Mouse (Mus musculus) kidney, embryonic 14.5 days (tissue): ENCODE data around the gene Pdpk1. TPM values are rescaled to one million over a fixed set of nuclear protein-coding genes. Genes with fewer than 3 reads are reported as not detected.

ENCODE experiments used
- ATAC-seq: fragments of 200-750 bp; cut with Nextera tagmentation; 2 replicates; pipeline ENCODE4 v1.8.0; 2017; ENCODE audit warnings: moderate number of reproducible peaks, mild to moderate bottlenecking, moderate TSS enrichment, moderate library complexity; ENCODE audit not compliant: low FRiP score, low TSS enrichment
- H3K27ac ChIP-seq: fragments of 300-500 bp; sonication (generic); 2 replicates; pipeline ENCODE4 v1.5.1; 2014; ENCODE audit warnings: low read depth, mild to moderate bottlenecking, low read length, moderate library complexity, mixed read lengths
- H3K27me3 ChIP-seq: fragments of 300-500 bp; sonication (generic); 2 replicates; pipeline ENCODE4 v1.6.1; 2014; ENCODE audit warnings: mild to moderate bottlenecking, low read length; ENCODE audit not compliant: control insufficient read depth, insufficient read depth
- H3K36me3 ChIP-seq: fragments of 300-500 bp; sonication (generic); 2 replicates; pipeline ENCODE4 v1.6.1; 2014; ENCODE audit warnings: low read length, mixed read lengths; ENCODE audit not compliant: control insufficient read depth, insufficient read depth
- H3K4me1 ChIP-seq: fragments of 300-500 bp; sonication (generic); 2 replicates; pipeline ENCODE4 v1.6.1; 2014; ENCODE audit warnings: low read length, mixed read lengths; ENCODE audit not compliant: control insufficient read depth, insufficient read depth
- H3K4me2 ChIP-seq: fragments of 300-500 bp; sonication (generic); replicated peaks from 2 replicates; pipeline ENCODE4 v1.6.1; 2014; ENCODE audit warnings: low read depth, mild to moderate bottlenecking, low read length
- H3K4me3 ChIP-seq: fragments of 300-500 bp; sonication (generic); 2 replicates; pipeline ENCODE4 v1.5.1; 2014; ENCODE audit warnings: mild to moderate bottlenecking, low read length
- H3K9ac ChIP-seq: fragments of 300-500 bp; sonication (generic); 2 replicates; pipeline ENCODE4 v1.6.1; 2014; ENCODE audit warnings: low read depth, mild to moderate bottlenecking, low read length, moderate library complexity
- H3K9me3 ChIP-seq: fragments of 300-500 bp; sonication (generic); 2 replicates; pipeline ENCODE4 v1.6.1; 2016; ENCODE audit warnings: low read length; ENCODE audit not compliant: control insufficient read depth
- WGBS: fragments of 180-500 bp; shearing (Covaris S2); extraction: QIAGEN DNeasy Blood & Tissue Kit; methylation state at CpG from one replicate; pipeline ENCODE4 v1.1.7; 2014; 5-methylcytosine and 5-hydroxymethylcytosine counted together
- polyA plus RNA-seq: library from polyadenylated mRNA; unstranded; fragments of >200 nt; fragmentation: Nextera tagmentation; extraction: Ambion mirVana; gene quantifications from 2 replicates; pipeline ENCODE4 v1.2.1, GENCODE M21; 2014

The Pdpk1 gene
- polyA plus RNA-seq, 1 experiment from 2014 or later = 44.0 TPM

DNA sequence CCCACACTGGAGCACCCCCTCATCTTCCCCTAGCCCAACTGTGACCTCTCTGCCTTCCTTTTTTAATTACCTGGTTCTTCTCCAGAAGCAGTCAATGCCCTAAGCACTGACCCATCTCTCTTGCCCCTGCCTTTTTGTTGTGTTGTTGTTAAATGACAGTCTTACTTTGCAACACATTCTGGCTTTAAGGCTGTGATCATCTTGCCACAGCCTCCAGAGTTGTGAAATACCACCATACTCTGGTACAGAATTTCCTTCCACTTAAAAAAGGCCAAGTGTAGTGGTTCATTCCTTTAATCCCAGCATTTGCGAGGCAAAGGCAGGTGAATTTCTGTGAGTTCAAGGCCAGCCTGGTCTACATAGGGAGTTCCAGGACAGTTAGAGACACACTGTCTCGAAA, 40.2 kb upstream of the Pdpk1 start:
- Histone ChIP-seq H3K27me3 (no peaks in the 10 kb centered on the region), H3K27ac (no peak overlapping the region), H3K4me2 (no peak overlapping the region), H3K9me3 (no peaks in the 10 kb centered on the region), H3K36me3 (peaks cover 2% of the 10 kb centered on the region; the same call in 1 of the 2 replicates), H3K4me3 (no peak overlapping the region), H3K9ac (no peak overlapping the region), H3K4me1 (no peaks in the 10 kb centered on the region)
- 85% methylated on average over 2 of the region's 2 CpGs for WGBS
- no peak for ATAC-seq

DNA sequence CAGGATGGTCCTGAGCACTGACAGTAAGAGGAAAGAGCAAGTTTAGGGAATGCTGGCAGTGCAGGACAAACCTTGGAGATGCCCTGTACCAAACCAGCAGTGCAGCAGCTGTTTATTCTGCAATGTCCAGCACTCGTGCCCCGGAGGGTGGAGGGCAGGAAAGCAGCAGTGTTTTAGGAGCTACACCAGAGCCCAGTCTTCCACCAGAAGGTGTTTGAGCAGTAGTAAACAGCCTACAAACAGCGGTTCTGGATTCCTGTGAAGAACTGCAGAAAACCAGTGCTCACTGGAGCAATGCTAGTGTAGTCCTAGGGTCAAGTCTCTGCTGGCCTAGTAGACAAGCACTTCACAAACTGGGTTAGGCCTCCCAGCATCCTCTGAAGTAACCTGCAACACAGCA, 23.5 kb upstream of the Pdpk1 start:
- no peak overlapping the region for H3K4me2 ChIP-seq
- H3K4me1 ChIP-seq = peaks cover 4% of the 10 kb centered on the region; the same call in 1 of the 2 replicates
- no peak overlapping the region for H3K9ac ChIP-seq
- H3K4me3 ChIP-seq = no peak overlapping the region
- H3K27ac ChIP-seq = no peak overlapping the region
- no peaks in the 10 kb centered on the region for H3K9me3 ChIP-seq
- 73% methylated on average over 3 of the region's 3 CpGs for WGBS
- H3K27me3 ChIP-seq = no peaks in the 10 kb centered on the region
- no peak for ATAC-seq
- no peaks in the 10 kb centered on the region for H3K36me3 ChIP-seq

DNA sequence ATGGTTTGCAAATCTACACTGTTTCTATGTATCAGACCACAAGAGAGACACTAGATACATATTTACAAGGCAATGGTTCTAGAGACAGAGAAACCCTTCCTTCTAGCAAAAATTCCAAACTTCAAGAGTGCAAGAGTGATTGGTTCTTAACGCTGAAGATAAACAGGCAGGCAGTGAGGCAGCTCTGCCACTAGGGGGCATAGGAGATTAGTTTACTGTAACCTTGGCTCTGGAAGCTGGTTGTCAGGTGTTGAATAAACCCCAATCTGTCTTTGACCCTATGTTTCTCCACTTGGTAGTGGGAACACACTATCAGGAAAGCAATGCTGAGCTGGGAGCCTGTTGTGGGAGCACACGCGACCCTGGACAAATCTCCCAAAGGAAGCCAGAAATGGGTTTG, 22.7 kb upstream of the Pdpk1 start:
- Histone ChIP-seq H3K4me1 (peaks cover 4% of the 10 kb centered on the region; the same call in 1 of the 2 replicates), H3K27me3 (no peaks in the 10 kb centered on the region), H3K27ac (no peak overlapping the region), H3K9ac (no peak overlapping the region), H3K4me3 (no peak overlapping the region), H3K4me2 (no peak overlapping the region), H3K36me3 (no peaks in the 10 kb centered on the region), H3K9me3 (no peaks in the 10 kb centered on the region)
- WGBS = 5% methylated on average over 3 of the region's 3 CpGs
- ATAC-seq = no peak

DNA sequence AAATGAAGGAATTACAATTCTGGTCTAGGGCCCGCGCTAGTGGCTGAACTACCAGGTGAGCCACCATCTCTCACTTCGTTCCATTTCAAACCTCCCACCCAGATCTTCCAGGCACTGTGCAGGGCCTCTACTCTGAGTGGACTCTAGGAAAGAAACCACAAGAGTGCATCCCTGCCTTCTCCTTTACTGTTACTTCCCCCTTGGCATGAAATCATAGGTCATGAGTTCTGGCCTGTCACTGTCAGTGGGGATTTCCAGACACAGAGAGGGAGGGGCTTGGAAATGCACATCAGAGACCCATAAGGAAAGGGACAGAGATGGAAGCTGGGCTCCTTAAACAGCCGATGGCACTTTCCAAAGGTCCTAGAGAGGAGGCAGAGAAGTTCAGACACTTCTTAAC, 21.0 kb upstream of the Pdpk1 start:
- H3K9ac ChIP-seq = no peak overlapping the region
- no peak overlapping the region for H3K27ac ChIP-seq
- H3K4me1 ChIP-seq = peaks cover 15% of the 10 kb centered on the region
- no peak overlapping the region for H3K4me3 ChIP-seq
- H3K36me3 ChIP-seq = peaks cover 11% of the 10 kb centered on the region
- WGBS = 85% methylated on average over 4 of the region's 4 CpGs
- no peak overlapping the region for H3K4me2 ChIP-seq
- no peaks in the 10 kb centered on the region for H3K27me3 ChIP-seq
- ATAC-seq = no peak
- H3K9me3 ChIP-seq = no peaks in the 10 kb centered on the region

DNA sequence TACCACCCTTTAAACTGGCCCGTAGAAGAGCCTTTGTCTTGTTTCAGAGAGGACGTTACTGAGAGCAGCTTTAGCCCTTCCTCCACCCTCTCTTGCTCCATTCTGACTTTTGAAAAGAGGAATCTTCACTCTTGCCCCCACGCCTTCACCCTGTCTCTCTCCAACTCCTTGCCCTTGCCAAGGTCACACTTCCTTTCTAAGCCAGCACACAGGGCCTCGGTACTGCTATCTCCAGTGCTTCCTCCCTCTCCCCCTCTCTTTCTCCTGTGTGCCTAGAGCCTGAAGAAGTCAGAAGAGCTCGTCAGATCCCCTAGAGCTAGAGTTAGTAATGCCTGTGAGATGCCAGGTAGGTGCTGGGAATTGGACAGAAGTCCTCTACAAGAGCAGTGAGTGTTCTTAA, 20.0 kb upstream of the Pdpk1 start:
- Histone ChIP-seq H3K4me3 (no peak overlapping the region), H3K27me3 (no peaks in the 10 kb centered on the region), H3K9me3 (no peaks in the 10 kb centered on the region), H3K27ac (no peak overlapping the region), H3K9ac (no peak overlapping the region), H3K4me2 (no peak overlapping the region), H3K4me1 (peaks cover 15% of the 10 kb centered on the region), H3K36me3 (peaks cover 16% of the 10 kb centered on the region)
- no peak for ATAC-seq
- 79% methylated on average over 5 of the region's 5 CpGs for whole genome bisulfite sequencing

GRCm38 (mm10) chr17:24170125-24170524, 19.4 kb upstream of the Pdpk1 start:
- Histone ChIP-seq H3K4me2 (peak overlapping the region; percentile 82), H3K4me1 (peaks cover 15% of the 10 kb centered on the region), H3K9me3 (no peaks in the 10 kb centered on the region), H3K4me3 (peak overlapping the region; percentile 61), H3K27me3 (no peaks in the 10 kb centered on the region), H3K27ac (no peak overlapping the region), H3K36me3 (peaks cover 22% of the 10 kb centered on the region), H3K9ac (peak overlapping the region; percentile 85; the same call in 1 of the 2 replicates)
- WGBS = 70% methylated on average over 3 of the region's 3 CpGs
- no peak for ATAC-seq

DNA sequence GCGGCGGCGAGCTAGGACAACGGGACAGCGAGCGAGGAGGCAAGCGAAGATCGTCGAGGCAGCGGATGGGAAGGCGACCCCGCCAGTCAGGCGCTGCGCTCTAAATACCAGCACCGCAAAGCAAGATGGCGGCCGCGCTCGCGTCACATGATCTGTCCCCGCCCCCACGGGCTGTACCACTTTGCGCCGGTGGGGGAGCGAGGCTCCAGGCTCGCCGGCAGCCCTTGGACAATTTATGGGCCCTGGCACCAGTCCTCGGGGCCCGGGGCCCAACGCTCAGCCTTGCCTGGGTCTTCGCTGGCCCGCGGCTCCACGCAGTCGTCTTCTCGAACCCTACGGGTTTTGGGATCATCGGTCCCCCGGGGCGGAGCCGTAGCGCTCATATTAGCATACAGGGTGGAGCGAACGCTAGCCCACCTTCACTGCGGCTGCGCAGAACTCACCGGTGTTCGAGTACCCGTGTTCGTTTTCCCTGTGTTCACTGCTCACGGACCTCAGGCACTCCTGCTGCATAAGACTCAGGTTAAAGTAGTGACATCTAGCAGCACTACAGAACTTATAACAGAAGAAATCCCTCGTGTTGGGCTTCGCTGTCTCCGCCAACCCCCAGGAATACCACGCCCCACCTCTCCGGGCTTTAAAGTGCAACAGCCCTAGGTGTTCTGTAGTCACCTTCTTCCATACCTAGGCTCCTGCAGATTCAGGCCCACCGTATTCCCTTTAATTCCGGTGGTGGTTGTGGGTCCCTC, 18.8 kb upstream of the Pdpk1 start, which contains the start of gene Atp6v0c:
Gene Atp6v0c (minus strand): TSS at position 386 of the 749 bp plus-strand sequence.
- H3K4me1 ChIP-seq = peaks cover 15% of the 10 kb centered on the region
- under 1% methylated on average over 58 of the region's 58 CpGs for WGBS
- H3K4me3 ChIP-seq = peak within 1 kb of the TSS; percentile 61
- H3K9me3 ChIP-seq = no peaks in the 10 kb centered on the region
- H3K27me3 ChIP-seq = no peaks in the 10 kb centered on the region
- H3K9ac ChIP-seq = peak within 1 kb of the TSS; percentile 85
- peak; percentile 91 for ATAC-seq
- peak within 1 kb of the TSS; percentile 97 for H3K27ac ChIP-seq
- peak within 1 kb of the TSS; percentile 82 for H3K4me2 ChIP-seq
- peaks cover 25% of the 10 kb centered on the region for H3K36me3 ChIP-seq

DNA sequence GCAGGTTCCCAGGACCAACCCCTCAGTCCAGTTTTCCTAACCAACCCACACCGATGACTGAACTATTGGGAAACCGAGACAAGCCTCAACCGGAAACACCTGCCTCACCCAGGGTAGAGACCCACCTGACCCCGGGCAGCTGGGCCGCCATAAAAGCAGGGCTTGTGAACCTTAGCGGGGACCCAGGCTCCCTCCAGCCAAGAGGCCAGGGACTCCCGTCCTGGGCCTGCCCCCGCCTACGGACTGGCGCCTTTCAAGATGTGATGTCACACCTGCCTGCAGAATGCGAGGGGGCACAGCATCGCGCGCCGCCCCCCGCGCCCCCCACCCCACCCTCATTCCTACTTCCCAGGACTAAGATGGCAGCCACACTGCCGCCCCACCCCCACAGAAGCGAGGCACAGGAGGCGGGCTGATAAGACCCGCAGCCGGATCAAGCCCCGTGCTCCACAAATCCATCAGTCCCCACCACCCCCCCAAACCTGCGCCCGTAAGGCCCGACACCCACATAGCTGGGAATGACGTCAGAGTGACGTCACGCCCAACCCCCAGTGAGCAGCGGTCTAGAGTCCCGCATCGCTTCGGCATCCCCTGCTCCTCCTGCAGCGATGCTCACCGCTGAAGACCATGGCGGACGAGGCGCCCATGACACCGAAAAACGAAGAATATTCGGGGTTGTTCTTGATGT, 18.0 kb upstream of the Pdpk1 start:
- Histone ChIP-seq H3K4me2 (peak overlapping the region; percentile 82), H3K4me3 (peak overlapping the region; percentile 61), H3K27me3 (no peaks in the 10 kb centered on the region), H3K4me1 (peaks cover 15% of the 10 kb centered on the region), H3K9me3 (no peaks in the 10 kb centered on the region), H3K27ac (peak overlapping the region; percentile 97), H3K9ac (peak overlapping the region; percentile 85), H3K36me3 (peaks cover 25% of the 10 kb centered on the region)
- WGBS = under 1% methylated on average over 39 of the region's 41 CpGs
- ATAC-seq = peak; percentile 63

DNA sequence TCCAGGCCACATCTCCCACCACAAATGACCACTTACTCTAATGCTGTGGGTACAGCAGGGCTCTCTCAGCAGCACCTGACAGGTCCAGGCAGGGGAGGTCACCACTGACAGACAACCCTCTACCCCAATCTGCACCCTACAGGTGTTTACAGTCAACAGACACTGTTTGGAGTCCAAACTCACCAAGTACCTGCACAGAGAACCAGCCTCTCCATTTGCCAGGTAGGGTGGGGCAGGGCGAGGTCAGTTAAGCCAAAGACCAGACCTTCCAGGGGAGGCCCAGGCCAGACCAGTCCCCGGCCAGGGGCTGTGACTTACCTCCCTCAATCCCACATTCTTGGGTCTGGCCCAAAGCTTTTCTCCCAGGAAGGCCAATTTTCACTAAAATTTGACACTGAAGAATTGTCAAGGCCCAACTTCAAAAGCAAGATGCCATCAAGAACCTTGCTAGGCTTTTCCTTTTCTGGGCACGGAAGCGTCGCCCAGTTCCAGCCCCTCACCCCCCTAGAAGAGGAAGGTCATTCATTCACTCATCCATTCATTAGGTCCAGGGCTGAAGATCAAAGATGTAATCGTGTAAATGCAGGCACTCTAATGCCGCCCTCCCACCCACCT, 17.3 kb upstream of the Pdpk1 start:
- H3K4me2 ChIP-seq = peak overlapping the region; percentile 82
- ATAC-seq = no peak
- WGBS = 52% methylated on average over 7 of the region's 7 CpGs
- peaks cover 15% of the 10 kb centered on the region for H3K4me1 ChIP-seq
- H3K36me3 ChIP-seq = peaks cover 25% of the 10 kb centered on the region
- peak overlapping the region; percentile 61 for H3K4me3 ChIP-seq
- H3K9ac ChIP-seq = peak overlapping the region; percentile 85
- H3K27me3 ChIP-seq = no peaks in the 10 kb centered on the region
- no peak overlapping the region for H3K27ac ChIP-seq
- H3K9me3 ChIP-seq = no peaks in the 10 kb centered on the region
